Mouse (Mus musculus): ENCODE data around the gene Tbc1d10b.

- TF ChIP-seq POLR2A (IDR thresholded peaks at IDR 0.05; ENCODE audit: low read depth, low read length) (no peak), CTCF (IDR thresholded peaks at IDR 0.05; ENCODE audit: extremely low read depth, insufficient read length, insufficient replicate concordance, low read depth, low read length) (no peak)
These were observed 45.1 kb upstream of the Tbc1d10b start for GRCm38 (mm10) chr7:127253341-127253740.

Measured in small intestine, adult 2 months (tissue).